Mouse (Mus musculus) forebrain, embryonic 14.5 days (tissue): ENCODE data around the gene Rnaseh1. TPM values are rescaled to one million over a fixed set of nuclear protein-coding genes. Genes with fewer than 3 reads are reported as not detected.

Experiments
- ATAC-seq: fragments of 200-750 bp; cut with Nextera tagmentation; 2 replicates; pipeline ENCODE4 v1.8.0; 2017; ENCODE audit warnings: mild to moderate bottlenecking, moderate library complexity
- DNase-seq: peaks from one replicate; pipeline ENCODE4 v3.0.0-alpha.2; 2015; ENCODE audit warnings: low spot score
- H3K27ac ChIP-seq: fragments of 300-500 bp; sonication (generic); 2 replicates; pipeline ENCODE4 v1.5.1; 2014; ENCODE audit warnings: low read depth, mild to moderate bottlenecking, control low read depth, low read length, moderate library complexity
- H3K27me3 ChIP-seq: fragments of 300-500 bp; sonication (generic); replicated peaks from 2 replicates; pipeline ENCODE4 v1.6.1; 2014; ENCODE audit warnings: low read length, control low read depth, mixed read lengths; ENCODE audit not compliant: control insufficient read depth, insufficient read depth
- H3K36me3 ChIP-seq: fragments of 300-500 bp; sonication (generic); 2 replicates; pipeline ENCODE4 v1.6.1; 2014; ENCODE audit warnings: low read length, control low read depth; ENCODE audit not compliant: control insufficient read depth, insufficient read depth
- H3K4me1 ChIP-seq: fragments of 300-500 bp; sonication (generic); 2 replicates; pipeline ENCODE4 v1.6.1; 2014; ENCODE audit warnings: antibody characterized with exemption, low read length, control low read depth; ENCODE audit not compliant: control insufficient read depth, insufficient read depth
- H3K4me2 ChIP-seq: fragments of 300-500 bp; sonication (generic); 2 replicates; pipeline ENCODE4 v1.6.1; 2014; ENCODE audit warnings: mild to moderate bottlenecking, control low read depth, low read length
- H3K4me3 ChIP-seq: fragments of 300-500 bp; sonication (generic); 2 replicates; pipeline ENCODE4 v1.5.1; 2014; ENCODE audit warnings: low read depth, low read length, control low read depth
- H3K9ac ChIP-seq: fragments of 300-500 bp; sonication (generic); 2 replicates; pipeline ENCODE4 v1.6.1; 2014; ENCODE audit warnings: mild to moderate bottlenecking, low read length, control low read depth, moderate library complexity
- H3K9me3 ChIP-seq: fragments of 300-500 bp; sonication (generic); replicated peaks from 2 replicates; pipeline ENCODE4 v1.6.1; 2016; ENCODE audit warnings: low read length, control low read depth, mixed read lengths; ENCODE audit not compliant: control insufficient read depth
- WGBS: fragments of 180-500 bp; shearing (Covaris S2); extraction: QIAGEN DNeasy Blood & Tissue Kit; methylation state at CpG from one replicate; pipeline ENCODE4 v1.1.7; 2014; 5-methylcytosine and 5-hydroxymethylcytosine counted together
- polyA plus RNA-seq: library from polyadenylated mRNA; unstranded; fragments of >200 nt; fragmentation: Nextera tagmentation; extraction: Ambion mirVana; gene quantifications from 2 replicates; pipeline ENCODE4 v1.2.1, GENCODE M21; 2014

Rnaseh1 gene
- polyA plus RNA-seq, 1 experiment from 2014 or later: 26.1 TPM

DNA sequence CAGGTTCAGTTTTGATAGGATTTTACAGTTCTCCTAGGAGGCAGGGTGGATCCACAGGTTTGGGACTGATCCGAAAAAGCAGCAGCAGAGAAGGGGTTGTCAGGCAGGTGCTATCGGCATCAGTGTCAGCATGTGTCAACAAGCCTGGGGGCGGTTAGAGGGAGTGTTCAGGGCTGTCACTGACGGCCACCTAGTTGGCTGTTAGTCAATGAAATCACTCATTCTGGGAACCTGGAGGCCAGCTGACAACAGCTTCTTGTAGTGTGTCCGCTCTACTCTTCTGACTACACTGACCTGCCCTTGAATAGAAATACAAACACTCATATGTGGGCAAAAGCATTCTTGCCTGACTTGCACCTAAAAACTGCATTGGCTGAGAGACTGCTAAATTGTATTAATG is 49.7 kb downstream of the Rnaseh1 start:
- WGBS: 73% methylated on average over 5 of the region's 5 CpGs
- peak overlapping the region; percentile 43; the same call in 1 of the 2 replicates for H3K9ac ChIP-seq
- DNase-seq (no peak), ATAC-seq (no peak)
- H3K4me1 ChIP-seq: peaks cover 19% of the 10 kb centered on the region
- no peak overlapping the region for H3K4me3 ChIP-seq
- H3K36me3 ChIP-seq: peaks cover 17% of the 10 kb centered on the region
- H3K4me2 ChIP-seq: no peak overlapping the region
- peak overlapping the region; percentile 52; the same call in 1 of the 2 replicates for H3K27ac ChIP-seq
- no peaks in the 10 kb centered on the region for H3K27me3 ChIP-seq
- no peaks in the 10 kb centered on the region for H3K9me3 ChIP-seq

DNA sequence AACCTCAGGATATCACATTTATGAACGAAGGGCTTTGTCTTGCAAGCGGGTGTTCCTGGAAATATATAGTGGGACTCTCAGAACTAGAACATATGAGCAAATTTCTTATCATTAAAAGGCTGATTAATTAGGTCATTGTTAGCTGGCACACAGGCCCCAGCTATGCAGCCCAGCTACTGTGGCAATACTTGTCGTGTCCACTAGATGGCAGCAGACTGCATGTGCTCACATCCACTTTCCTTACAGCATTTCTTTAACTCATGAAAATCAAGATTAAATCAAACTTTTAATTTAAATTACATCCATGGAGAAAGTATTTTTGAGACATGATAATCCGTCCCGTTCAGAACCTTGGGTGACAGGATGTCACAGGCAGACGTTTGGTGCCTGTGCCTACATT is 50.3 kb downstream of the Rnaseh1 start:
- 7% methylated on average over 6 of the region's 6 CpGs for WGBS
- Histone ChIP-seq H3K27me3 (no peaks in the 10 kb centered on the region), H3K9me3 (no peaks in the 10 kb centered on the region), H3K4me2 (no peak overlapping the region), H3K27ac (peak overlapping the region; percentile 91), H3K4me3 (no peak overlapping the region), H3K4me1 (peaks cover 19% of the 10 kb centered on the region), H3K36me3 (peaks cover 12% of the 10 kb centered on the region), H3K9ac (peak overlapping the region; percentile 51)
- DNase-seq: peak; percentile 89
- ATAC-seq: peak; percentile 58

DNA sequence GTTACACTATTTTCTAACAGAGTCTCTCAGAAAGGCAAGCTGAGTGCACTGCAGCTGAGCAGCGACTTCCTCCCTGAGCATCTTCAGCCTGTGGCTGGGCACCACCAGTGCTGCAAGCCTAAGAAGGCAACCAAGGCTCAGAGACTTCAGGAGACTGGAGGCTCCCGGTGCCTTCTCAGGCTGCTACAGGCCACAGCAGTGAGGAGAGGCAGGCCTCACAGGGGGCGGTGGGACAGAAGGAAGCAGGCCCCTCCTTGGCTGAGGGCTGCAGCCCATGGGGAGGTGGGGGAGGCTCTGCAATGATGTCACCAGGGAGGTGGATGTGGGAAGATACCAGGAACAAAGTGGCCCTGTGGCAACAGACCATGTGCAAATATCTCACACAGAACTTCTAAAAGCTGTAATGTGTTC is 50.7 kb downstream of the Rnaseh1 start:
- ATAC-seq: peak; percentile 49
- Histone ChIP-seq H3K4me3 (no peak overlapping the region), H3K27ac (peak overlapping the region; percentile 91), H3K4me1 (peaks cover 19% of the 10 kb centered on the region), H3K36me3 (peaks cover 8% of the 10 kb centered on the region), H3K4me2 (no peak overlapping the region), H3K9ac (peak overlapping the region; percentile 51), H3K27me3 (no peaks in the 10 kb centered on the region), H3K9me3 (no peaks in the 10 kb centered on the region)
- 21% methylated on average over 3 of the region's 3 CpGs for WGBS
- DNase-seq: no peak

DNA sequence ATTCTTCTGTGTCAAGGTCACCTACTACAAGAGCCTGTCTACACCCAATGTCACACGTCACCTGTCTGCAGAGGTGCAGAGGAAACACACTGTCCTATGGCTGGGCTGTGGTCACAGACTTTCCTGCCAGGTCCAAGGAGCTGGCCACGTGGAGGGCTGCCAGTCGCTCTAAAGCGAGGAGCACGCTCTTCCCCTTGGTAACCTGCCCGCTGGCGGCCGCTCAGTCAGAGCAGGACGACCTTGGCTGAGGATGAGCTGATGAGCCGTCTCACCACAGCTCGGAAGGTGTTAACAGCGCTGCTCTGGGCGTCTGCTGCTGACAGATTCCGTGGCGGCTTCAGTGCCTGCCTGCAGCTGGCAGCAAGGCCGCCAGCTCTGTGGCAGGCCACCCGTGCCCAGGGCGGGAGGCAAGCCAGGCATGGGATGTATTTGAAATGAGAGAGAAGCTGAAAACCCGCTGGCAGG is 51.2 kb downstream of the Rnaseh1 start:
- H3K4me3 ChIP-seq: no peak overlapping the region
- H3K27ac ChIP-seq: peak overlapping the region; percentile 91
- H3K27me3 ChIP-seq: no peaks in the 10 kb centered on the region
- ATAC-seq: peak; percentile 64; the same call in 1 of the 2 replicates
- H3K4me1 ChIP-seq: peaks cover 19% of the 10 kb centered on the region
- no peak overlapping the region for H3K4me2 ChIP-seq
- H3K9ac ChIP-seq: peak overlapping the region; percentile 51
- peaks cover 7% of the 10 kb centered on the region for H3K36me3 ChIP-seq
- H3K9me3 ChIP-seq: no peaks in the 10 kb centered on the region
- WGBS: 47% methylated on average over 19 of the region's 19 CpGs
- DNase-seq: peak; percentile 81

DNA sequence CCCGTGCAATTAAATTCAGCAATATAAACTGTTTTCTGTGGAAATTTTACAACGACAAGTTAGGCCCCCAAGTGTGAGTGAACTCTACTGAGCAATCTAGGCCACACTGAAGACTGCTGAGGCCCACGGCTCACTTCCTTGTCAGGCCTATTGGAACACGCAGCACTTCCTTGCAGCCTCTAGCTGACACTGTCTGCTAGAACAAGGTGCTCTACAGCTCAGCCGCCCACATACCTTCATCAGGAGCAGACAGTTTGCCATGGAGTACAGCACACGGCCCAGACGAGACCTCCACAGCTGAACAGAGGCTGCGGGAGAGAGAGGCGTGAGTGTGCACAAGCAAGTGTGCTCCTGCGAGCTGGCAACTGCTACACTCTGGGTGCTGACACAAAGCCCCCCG is 51.9 kb downstream of the Rnaseh1 start:
- WGBS: 57% methylated on average over 11 of the region's 11 CpGs
- Histone ChIP-seq H3K27ac (peak overlapping the region; percentile 91), H3K4me1 (peaks cover 19% of the 10 kb centered on the region), H3K36me3 (peaks cover 4% of the 10 kb centered on the region; the same call in 1 of the 2 replicates), H3K4me3 (no peak overlapping the region), H3K9me3 (no peaks in the 10 kb centered on the region), H3K27me3 (no peaks in the 10 kb centered on the region), H3K9ac (peak overlapping the region; percentile 25; the same call in 1 of the 2 replicates), H3K4me2 (no peak overlapping the region)
- 0 out of 2 replicates have a peak, but pooled peaks have one; percentile 13 for ATAC-seq
- no peak for DNase-seq

DNA sequence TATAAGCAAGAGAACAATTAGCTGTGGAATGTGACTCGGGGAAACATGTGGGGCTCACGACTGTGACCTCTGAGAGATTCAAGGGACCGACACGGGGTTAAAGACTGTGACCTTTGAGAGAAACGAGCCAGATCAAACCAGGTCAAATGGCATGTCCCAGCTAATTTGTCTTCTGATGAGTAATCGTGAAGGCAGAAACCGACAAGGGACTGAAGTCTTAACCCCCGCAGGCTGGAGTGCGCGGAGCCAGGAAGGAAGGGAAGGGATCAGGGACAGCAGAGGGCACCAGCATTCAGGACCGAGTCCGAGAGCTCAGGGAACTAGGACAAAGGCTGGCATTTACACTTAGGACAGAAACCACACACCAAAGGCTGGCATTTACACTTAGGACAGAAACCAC is 55.0 kb downstream of the Rnaseh1 start:
- no peak overlapping the region for H3K4me2 ChIP-seq
- ATAC-seq (no peak), DNase-seq (no peak)
- H3K9ac ChIP-seq: no peak overlapping the region
- WGBS: 17% methylated on average over 12 of the region's 12 CpGs
- no peak overlapping the region for H3K27ac ChIP-seq
- H3K9me3 ChIP-seq: no peaks in the 10 kb centered on the region
- peaks cover 17% of the 10 kb centered on the region for H3K4me1 ChIP-seq
- no peaks in the 10 kb centered on the region for H3K27me3 ChIP-seq
- no peak overlapping the region for H3K4me3 ChIP-seq
- peaks cover 4% of the 10 kb centered on the region for H3K36me3 ChIP-seq

DNA sequence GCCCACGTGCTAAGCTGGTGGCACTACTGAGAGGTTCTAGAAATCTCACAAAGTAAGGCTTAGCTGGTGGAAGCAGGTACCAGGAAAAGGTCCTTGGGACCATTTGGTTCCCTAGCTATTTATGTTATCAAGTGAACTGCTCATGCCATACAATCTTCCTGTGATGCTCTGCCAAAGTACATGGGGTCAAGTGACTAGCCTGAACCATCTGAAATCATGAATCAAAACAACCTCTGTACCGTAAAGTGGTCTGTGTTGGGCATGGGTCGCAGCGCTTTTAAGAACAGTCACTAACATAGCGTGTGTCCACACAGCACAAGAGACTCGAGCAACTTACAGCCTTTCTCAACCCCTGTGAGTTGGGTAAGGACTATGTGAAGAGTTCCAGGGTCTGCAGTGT is 55.8 kb downstream of the Rnaseh1 start:
- ATAC-seq (no peak), DNase-seq (no peak)
- no peak overlapping the region for H3K27ac ChIP-seq
- H3K27me3 ChIP-seq: no peaks in the 10 kb centered on the region
- peaks cover 14% of the 10 kb centered on the region for H3K4me1 ChIP-seq
- H3K9ac ChIP-seq: no peak overlapping the region
- H3K4me2 ChIP-seq: no peak overlapping the region
- H3K9me3 ChIP-seq: no peaks in the 10 kb centered on the region
- no peak overlapping the region for H3K4me3 ChIP-seq
- H3K36me3 ChIP-seq: peaks cover 12% of the 10 kb centered on the region
- 87% methylated on average over 6 of the region's 6 CpGs for WGBS

DNA sequence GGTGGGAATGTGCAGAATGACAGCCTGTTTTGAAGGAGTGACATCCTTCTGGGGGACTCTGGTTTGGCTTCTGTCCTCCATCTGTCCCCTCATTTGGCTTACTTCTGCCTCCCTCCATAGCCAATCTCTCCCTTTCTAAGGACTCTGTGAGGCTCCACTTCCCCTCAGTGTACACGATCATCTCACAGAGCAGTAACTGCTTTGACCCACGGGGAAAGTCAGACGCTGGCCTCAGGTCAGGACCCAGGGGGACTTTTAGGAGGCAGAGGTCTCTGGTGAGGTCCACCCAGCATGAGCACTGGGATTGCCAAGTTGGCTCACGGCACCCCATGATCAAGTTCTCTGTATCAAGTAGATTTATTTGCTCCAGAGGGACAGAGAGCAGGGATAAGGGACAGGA is 58.8 kb downstream of the Rnaseh1 start:
- Histone ChIP-seq H3K36me3 (peaks cover 37% of the 10 kb centered on the region), H3K27ac (no peak overlapping the region), H3K9me3 (no peaks in the 10 kb centered on the region), H3K27me3 (no peaks in the 10 kb centered on the region), H3K4me3 (no peak overlapping the region), H3K4me1 (no peaks in the 10 kb centered on the region), H3K9ac (no peak overlapping the region), H3K4me2 (no peak overlapping the region)
- DNase-seq (no peak), ATAC-seq (no peak)
- WGBS: 92% methylated on average over 4 of the region's 4 CpGs
